Mouse (Mus musculus): ENCODE measurements around the gene Caskin1.
A peak's percentile ranks its signal among the peaks of the same experiment; 100 is the strongest.

The Caskin1 gene

GRCm38 (mm10) chr17:24470701-24471527, 17.5 kb upstream of the Caskin1 start:
- DNase-seq (ENCODE audit: low spot score in 2 of 2) = peak; percentile 50 to 84

GRCm38 (mm10) chr17:24472512-24472911, 15.9 kb upstream of the Caskin1 start:
- DNase-seq (ENCODE audit: low spot score in 2 of 2) = no peak

GRCm38 (mm10) chr17:24473612-24474275, 14.7 kb upstream of the Caskin1 start, which contains the start of gene Bricd5:
TSS of gene Bricd5 (plus strand) at chr17:24473884.
- DNase-seq (ENCODE audit: low spot score in 2 of 2) = no peak

- peak in 1 of 2 experiments; percentile 63 for DNase-seq (ENCODE audit: low spot score in 2 of 2)
Observed at GRCm38 (mm10) chr17:24474557-24474956, 13.8 kb upstream of the Caskin1 start.

DNA sequence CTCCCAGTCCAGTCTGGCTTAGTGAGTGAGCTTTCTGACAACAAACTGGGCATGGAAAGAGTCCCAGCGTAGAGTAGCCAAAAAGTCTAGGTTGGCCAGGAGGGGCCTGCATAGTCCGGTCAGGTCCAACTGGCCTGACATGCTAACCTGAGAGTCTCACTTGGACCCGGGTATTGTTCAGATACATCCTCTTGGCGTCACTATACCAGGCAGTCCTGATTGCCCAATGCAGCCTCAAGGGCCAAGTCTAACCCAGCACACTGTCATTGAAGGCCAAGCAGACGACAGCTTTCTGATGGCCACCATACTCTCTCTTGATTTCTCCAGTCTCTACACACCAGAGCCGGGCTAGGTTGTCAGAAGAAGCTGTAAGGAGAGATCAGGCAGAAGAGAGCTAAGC, 12.8 kb upstream of the Caskin1 start:
- DNase-seq (ENCODE audit: low spot score in 2 of 2) = no peak

- no peak for DNase-seq (ENCODE audit: low spot score in 2 of 2)
Observed at GRCm38 (mm10) chr17:24476022-24476776, 12.2 kb upstream of the Caskin1 start.

GRCm38 (mm10) chr17:24477053-24477984, 11.1 kb upstream of the Caskin1 start:
- DNase-seq (ENCODE audit: low spot score in 2 of 2) = peak in 1 of 2 experiments; percentile 67

GRCm38 (mm10) chr17:24477985-24478600, 10.3 kb upstream of the Caskin1 start:
- DNase-seq (ENCODE audit: low spot score in 2 of 2) = no peak

- peak; percentile 98 to 100 for DNase-seq (ENCODE audit: low spot score in 2 of 2)
Observed at GRCm38 (mm10) chr17:24478663-24479380, 9.6 kb upstream of the Caskin1 start, which contains the start of gene Mlst8. TSS of gene Mlst8 (minus strand) at chr17:24479078.

DNA sequence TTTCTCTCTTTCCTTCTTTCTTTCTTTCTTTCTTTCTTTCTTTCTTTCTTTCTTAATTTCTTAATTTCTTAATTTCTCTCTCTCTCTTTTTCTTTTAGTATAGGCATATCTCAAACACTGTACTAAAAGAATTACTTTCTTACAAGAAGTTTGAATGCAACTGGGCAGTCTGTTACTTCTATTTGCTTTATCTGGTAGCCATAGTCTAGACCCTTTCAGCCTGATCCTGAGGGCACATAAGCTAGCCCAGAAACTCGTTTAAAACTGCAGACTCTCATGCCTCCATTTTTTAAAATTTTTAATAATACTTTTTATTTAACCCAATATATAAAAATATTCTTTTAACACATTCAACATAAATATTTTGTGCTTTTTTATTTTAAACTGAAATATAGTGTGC, 9.0 kb upstream of the Caskin1 start:
- DNase-seq (ENCODE audit: low spot score in 2 of 2) = no peak

DNA sequence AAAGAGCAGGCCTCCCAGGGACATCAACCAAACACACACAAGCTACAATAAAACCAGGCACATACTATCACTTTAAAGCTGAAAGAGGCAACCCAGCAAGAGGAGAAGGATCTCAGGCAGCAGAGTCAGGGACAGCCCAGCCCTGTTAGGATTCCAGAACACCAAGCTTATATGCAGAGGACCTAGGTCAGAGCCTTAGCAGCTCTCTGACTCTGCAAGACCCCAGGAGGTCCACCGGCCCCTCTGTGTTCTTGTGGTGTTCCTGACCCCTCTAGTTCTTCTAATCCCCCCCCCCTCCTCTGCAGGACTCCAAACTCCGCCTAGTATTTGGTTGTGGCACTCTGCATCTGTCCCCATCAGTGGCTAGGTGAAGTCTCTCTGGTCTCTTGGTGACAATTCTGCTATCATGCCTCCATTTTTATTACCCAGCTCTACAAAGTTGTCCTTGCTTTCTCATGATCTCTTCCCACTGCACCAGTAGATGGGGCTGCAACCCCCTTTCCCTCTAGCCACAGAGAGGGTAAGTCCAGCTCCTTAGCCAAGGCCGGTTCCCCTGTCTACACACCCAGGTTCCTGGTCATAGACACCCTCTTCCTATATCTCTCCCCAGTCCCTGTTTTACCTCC, 8.1 kb upstream of the Caskin1 start:
- DNase-seq (ENCODE audit: low spot score in 2 of 2) = no peak

DNA sequence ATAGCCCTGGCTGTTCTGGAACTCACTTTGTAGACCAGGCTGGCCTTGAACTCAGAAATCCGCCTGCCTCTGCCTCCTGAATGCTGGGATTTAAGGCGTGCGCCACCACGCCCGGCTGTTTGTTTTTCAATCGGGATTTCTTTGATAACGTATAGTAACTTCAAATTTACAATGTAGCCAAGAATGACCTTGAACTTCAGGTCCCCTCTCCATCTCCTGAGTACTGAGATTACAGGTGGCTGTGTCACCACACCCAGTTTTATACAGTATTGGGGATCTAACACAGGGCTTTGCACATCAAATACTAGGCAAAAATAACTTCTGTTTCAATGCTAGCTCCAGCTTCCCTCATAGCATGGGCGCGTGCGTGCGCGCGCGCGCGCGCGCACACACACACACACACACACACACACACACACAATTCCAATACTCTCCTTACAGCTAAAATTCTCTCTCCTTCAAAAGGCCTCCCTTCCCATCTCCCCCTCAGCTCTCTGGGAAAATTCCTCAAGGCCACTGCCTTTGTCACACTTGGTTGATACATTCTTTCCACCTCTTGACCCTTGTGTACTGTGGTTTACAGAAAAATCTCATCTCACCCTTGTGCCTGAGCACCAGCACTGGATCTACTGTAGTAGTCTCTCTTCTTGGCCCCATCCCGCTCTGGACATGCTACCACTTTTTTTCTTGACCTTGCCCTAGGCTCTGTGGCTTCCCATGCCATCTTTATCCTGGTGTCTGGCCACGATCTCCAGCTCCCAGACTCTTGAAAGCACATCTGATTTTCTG, 7.2 kb upstream of the Caskin1 start:
- DNase-seq (ENCODE audit: low spot score in 2 of 2) = no peak

GRCm38 (mm10) chr17:24483495-24483894, 4.9 kb upstream of the Caskin1 start:
- DNase-seq (ENCODE audit: low spot score in 2 of 2) = no peak

DNA sequence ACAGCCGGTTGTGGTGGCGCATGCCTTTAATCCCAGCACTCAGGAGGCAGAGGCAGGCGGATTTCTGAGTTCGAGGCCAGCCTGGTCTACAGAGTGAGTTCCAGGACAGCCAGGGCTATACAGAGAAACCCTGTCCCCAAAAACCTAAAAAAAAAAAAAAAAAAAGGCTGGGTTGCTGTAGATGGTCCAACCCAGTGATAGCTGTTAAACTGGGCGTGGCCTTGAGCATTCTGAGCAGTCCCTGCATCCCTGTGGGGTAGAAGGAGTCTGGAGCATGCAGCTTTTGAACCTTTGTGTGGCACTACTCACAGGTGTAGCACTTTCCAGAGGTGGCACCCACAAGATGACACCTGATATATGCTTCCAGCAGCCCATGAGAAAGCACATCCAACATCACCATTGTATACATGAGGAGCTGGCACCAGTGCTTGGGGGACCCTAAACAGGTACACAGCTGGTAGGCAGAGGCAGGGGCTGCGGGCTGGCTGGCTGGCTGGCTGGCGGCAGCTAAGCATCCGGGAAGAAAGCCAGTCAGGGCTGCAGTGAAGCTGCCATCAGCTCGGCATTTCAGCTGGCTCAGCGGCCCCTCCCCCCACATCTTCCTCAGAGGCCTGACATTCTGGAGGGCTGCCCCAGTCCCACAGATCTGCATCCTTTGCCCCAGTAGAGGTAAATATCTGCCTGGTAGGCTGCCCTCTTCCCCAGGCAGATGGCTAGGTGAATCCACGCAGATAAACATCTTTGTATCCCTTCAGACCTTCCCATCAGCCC, 3.1 kb upstream of the Caskin1 start:
- no peak for DNase-seq (ENCODE audit: low spot score in 2 of 2)

- peak in 1 of 2 experiments; percentile 69 for DNase-seq (ENCODE audit: low spot score in 2 of 2)
Observed at GRCm38 (mm10) chr17:24488662-24489264, 362 bp downstream of the Caskin1 start.

- DNase-seq (ENCODE audit: low spot score in 2 of 2) = no peak
Observed at GRCm38 (mm10) chr17:24489265-24490030, 1.0 kb downstream of the Caskin1 start.

- DNase-seq (ENCODE audit: low spot score in 2 of 2) = no peak
Observed at GRCm38 (mm10) chr17:24490399-24490798, 2.0 kb downstream of the Caskin1 start.

Data from spleen, postnatal 4 days (tissue).